Comparison of ENCODE assay signal across 22 mouse cellular contexts in genomic region chr4:116398051-116398450, GRCm38 (mm10).
A peak's percentile ranks its signal among the peaks of the same experiment; 100 is the strongest.
DNase-seq lines count a peak whose midpoint lies in the region; TF ChIP-seq lines count a peak whose summit lies in the region.
"Had no signal": no experiment of that assay in that cellular context is flagged by ENCODE, and none has a peak within 500 bp of the region (broad histone marks: within the 10 kb centered on the region; RNA-seq: fewer than 3 reads in every experiment).

No protein-coding gene starts in this region.

- peaks cover 2 to 8% of the 10 kb centered on the region in 2 experiments; a peak in 2 of 4 replicates for H3K4me1 ChIP-seq in MEL (ENCODE audit: control insufficient read depth in 1 of 2, insufficient read depth in 2 of 2, low read length in 2 of 2)
- H3K4me1 ChIP-seq in midbrain, embryonic 10.5 days, result no peaks in the 10 kb centered on the region
- H3K4me1 ChIP-seq: embryonic facial prominence, embryonic 10.5 days; embryonic facial prominence, embryonic 12.5 days; forebrain, embryonic 10.5 days; forebrain, embryonic 12.5 days had no signal

- H3K79me2 ChIP-seq in MEL (ENCODE audit: control insufficient read depth, insufficient read depth, low read length, poor library complexity), result no peaks in the 10 kb centered on the region; the same call in 1 of the 2 replicates

- H3K36me3 ChIP-seq in MEL (ENCODE audit: control insufficient read depth in 1 of 2, insufficient read depth in 2 of 2, low read length in 2 of 2), result peaks cover 0 to 16% of the 10 kb centered on the region in 2 experiments; a peak in 2 of 4 replicates
- no peaks in the 10 kb centered on the region for H3K36me3 ChIP-seq in midbrain, embryonic 10.5 days
- H3K36me3 ChIP-seq: embryonic facial prominence, embryonic 10.5 days; embryonic facial prominence, embryonic 12.5 days; forebrain, embryonic 10.5 days; forebrain, embryonic 12.5 days; G1E had no signal

- DNase-seq in ES-CJ7 (ENCODE audit: low read depth, low spot score), result peak; percentile 77
- DNase-seq in MEL (ENCODE audit: low read depth, low spot score), result peak; percentile 28
- DNase-seq in ZHBTc4 (ENCODE audit: low read depth, low spot score), result peak; percentile 82
- no peak for DNase-seq in gastrocnemius, adult 18-20 months (ENCODE audit: low spot score)
- DNase-seq in gastrocnemius, adult 8-10 months (ENCODE audit: low spot score in 2 of 2), result no peak
- DNase-seq in midbrain, embryonic 10.5 days (ENCODE audit: low spot score), result no peak
- DNase-seq: adrenal gland, adult 2 months; adrenal gland, postnatal 10 days; adrenal gland, postnatal 25 days; B cell, adult 2 months; cerebellum, adult 11 months; cerebellum, adult 18-20 months; cerebellum, adult 8-10 months; cerebellum, adult 9-11 months; cerebellum, postnatal 14 days; cerebellum, postnatal 36 days had no signal

- TF ChIP-seq RAD21 in MEL (IDR thresholded peaks at IDR 0.05; ENCODE audit: low read depth, low read length), result no peak

- H3K27me3 ChIP-seq in MEL (ENCODE audit: control insufficient read depth in 1 of 2, insufficient read depth in 2 of 2, low read length in 2 of 2), result no peaks in the 10 kb centered on the region
- no peaks in the 10 kb centered on the region for H3K27me3 ChIP-seq in midbrain, embryonic 10.5 days (ENCODE audit: low read depth, poor library complexity, severe bottlenecking)
- H3K27me3 ChIP-seq: CH12.LX; embryonic facial prominence, embryonic 12.5 days; forebrain, embryonic 12.5 days had no signal

- no peaks in the 10 kb centered on the region for H3K9me3 ChIP-seq in MEL (replicated peaks; ENCODE audit: insufficient read depth, low read length)
- H3K9me3 ChIP-seq in midbrain, embryonic 10.5 days (replicated peaks), result no peaks in the 10 kb centered on the region
- H3K9me3 ChIP-seq: embryonic facial prominence, embryonic 10.5 days; embryonic facial prominence, embryonic 12.5 days; forebrain, embryonic 10.5 days; forebrain, embryonic 12.5 days; G1E had no signal

- H3K27ac ChIP-seq in MEL (ENCODE audit: control insufficient read depth, low read depth, low read length), result no peak overlapping the region
- H3K27ac ChIP-seq in midbrain, embryonic 10.5 days (replicated peaks), result no peak overlapping the region
- H3K27ac ChIP-seq: embryonic facial prominence, embryonic 10.5 days; embryonic facial prominence, embryonic 12.5 days; forebrain, embryonic 10.5 days; forebrain, embryonic 12.5 days had no signal

- no peak for TF ChIP-seq EP300 in MEL (IDR thresholded peaks at IDR 0.05; ENCODE audit: low read depth in 1 of 2, low read length in 2 of 2)

- no peak overlapping the region for H3K9ac ChIP-seq in MEL (ENCODE audit: control insufficient read depth, low read depth, low read length, poor library complexity, severe bottlenecking)
- H3K9ac ChIP-seq: embryonic facial prominence, embryonic 12.5 days; forebrain, embryonic 12.5 days had no signal

- H3K4me3 ChIP-seq in MEL (ENCODE audit: control insufficient read depth in 1 of 2, insufficient read depth in 1 of 2, low read depth in 2 of 2, low read length in 2 of 2), result no peak overlapping the region
- no peak overlapping the region for H3K4me3 ChIP-seq in midbrain, embryonic 10.5 days
- H3K4me3 ChIP-seq: embryonic facial prominence, embryonic 10.5 days; embryonic facial prominence, embryonic 12.5 days; forebrain, embryonic 10.5 days; forebrain, embryonic 12.5 days had no signal

- no peak for TF ChIP-seq CTCF in MEL (IDR thresholded peaks at IDR 0.05 in 2 of 3, conservative IDR thresholded peaks at IDR 0.05 in 1 of 3; ENCODE audit: control insufficient read depth in 1 of 3, insufficient read depth in 1 of 3, low read depth in 2 of 3, low read length in 3 of 3, poor library complexity in 1 of 3, severe bottlenecking in 1 of 3)

- TF ChIP-seq POLR2A in MEL (IDR thresholded peaks at IDR 0.05; ENCODE audit: control insufficient read depth in 1 of 2, insufficient read depth in 1 of 2, low read depth in 1 of 2, low read length in 2 of 2, poor library complexity in 1 of 2), result no peak

- 42% methylated on average over 1 of the region's 1 CpGs for WGBS in midbrain, embryonic 10.5 days

TF ChIP-seq in MEL, 35 proteins besides CTCF, POLR2A, EP300 and RAD21:
- TF ChIP-seq TCF12 (IDR thresholded peaks at IDR 0.05; ENCODE audit: low read depth, low read length) (no peak), KAT2A (conservative IDR thresholded peaks at IDR 0.05; ENCODE audit: low read depth, low read length) (no peak), HCFC1 (IDR thresholded peaks at IDR 0.05; ENCODE audit: low read depth, low read length) (no peak), RCOR1 (IDR thresholded peaks at IDR 0.05; ENCODE audit: low read depth, low read length) (no peak), NRF1 (IDR thresholded peaks at IDR 0.05; ENCODE audit: insufficient read depth, low read depth, low read length, poor library complexity, severe bottlenecking) (no peak), TAL1 (IDR thresholded peaks at IDR 0.05; ENCODE audit: low read length) (no peak), MAX (IDR thresholded peaks at IDR 0.05; ENCODE audit: low read length) (no peak), CHD1 (IDR thresholded peaks at IDR 0.05; ENCODE audit: low read depth, low read length) (no peak), POLR2AphosphoS5 (IDR thresholded peaks at IDR 0.05; ENCODE audit: borderline replicate concordance, low read depth, low read length) (no peak), GABPA (IDR thresholded peaks at IDR 0.05; ENCODE audit: low read depth, low read length) (no peak), TBP (IDR thresholded peaks at IDR 0.05; ENCODE audit: low read depth, low read length) (no peak), CHD2 (IDR thresholded peaks at IDR 0.05; ENCODE audit: low read length) (no peak), NELFE (IDR thresholded peaks at IDR 0.05; ENCODE audit: low read depth, low read length) (no peak), E2F4 (IDR thresholded peaks at IDR 0.05; ENCODE audit: borderline replicate concordance, low read depth, low read length) (no peak)
TF ChIP-seq in MEL: peak in this region for 0.

Comparison
In these comparisons a context has a peak if more than half of its experiments do, and no peak if none do; other contexts are left out.
1. DNase-seq: peak in ES-CJ7 (single experiment), MEL (single experiment) and ZHBTc4 (single experiment); none in gastrocnemius, adult 18-20 months (single experiment), gastrocnemius, adult 8-10 months (0 of 2) and midbrain, embryonic 10.5 days (single experiment).